Mouse (Mus musculus): Measurements from ENCODE around the gene Cfh.

GRCm38 (mm10) chr1:140175442-140175841 lies 8.1 kb downstream of the Cfh start:
- TF ChIP-seq USF1 (IDR thresholded peaks at IDR 0.05; ENCODE audit: low read depth) (no peak), MYOD1 (IDR thresholded peaks at IDR 0.05; ENCODE audit: control insufficient read depth, insufficient read length, low read depth) (no peak), CTCF (IDR thresholded peaks at IDR 0.05; ENCODE audit: control insufficient read depth, insufficient read depth, insufficient read length) (no peak)
